Comparison of ENCODE assay signal across 8 mouse cellular contexts in the genomic region with DNA sequence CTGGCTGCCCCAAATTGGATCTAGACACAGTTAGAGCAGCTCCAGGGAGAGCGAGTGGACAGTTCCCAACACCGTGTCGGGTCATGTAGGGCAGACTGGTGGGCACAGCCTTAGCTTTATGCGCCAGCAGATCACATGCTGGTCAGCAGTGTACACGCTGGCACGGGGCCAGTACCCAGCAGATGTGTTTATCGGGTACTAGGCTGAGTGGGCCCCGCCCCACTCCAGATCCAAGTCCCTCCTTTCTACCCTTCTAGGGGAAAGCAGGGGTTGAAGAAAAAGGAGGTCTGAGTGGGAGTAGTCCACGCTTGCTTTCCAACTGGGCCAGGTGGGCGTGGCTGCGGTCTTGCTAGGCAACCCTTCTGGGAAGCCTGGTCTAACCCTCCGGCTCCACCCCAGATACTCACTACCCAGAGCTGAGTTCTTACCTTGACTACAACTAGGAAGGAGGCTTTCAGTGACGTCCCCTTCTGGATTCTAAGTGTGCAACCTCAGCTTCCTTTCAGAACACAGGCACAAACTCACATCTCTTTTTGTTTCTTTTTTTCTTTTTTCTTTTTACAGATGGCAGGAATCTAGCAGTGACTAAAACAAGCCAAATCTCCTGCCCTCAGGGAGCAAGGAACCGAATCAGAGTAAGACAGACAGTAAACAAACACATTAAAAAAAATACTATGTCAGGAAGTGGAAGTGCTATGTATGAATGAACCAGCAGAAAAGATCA. TPM values are rescaled to one million over a fixed set of nuclear protein-coding genes. Genes with fewer than 3 reads are reported as not detected.
DNase-seq lines count a peak whose midpoint lies in the region; ATAC-seq and TF ChIP-seq lines count a peak whose summit lies in the region.

No protein-coding gene starts in this region.

- peaks cover 8% of the 10 kb centered on the region; the same call in 1 of the 2 replicates for H3K27me3 ChIP-seq in G1E (ENCODE audit: insufficient read depth, low read length)
- H3K27me3 ChIP-seq in forebrain, embryonic 16.5 days (replicated peaks; ENCODE audit: control insufficient read depth, insufficient read depth, low read length), result no peaks in the 10 kb centered on the region

- peak overlapping the region; percentile 30; the same call in 1 of the 2 replicates for H3K9ac ChIP-seq in forebrain, embryonic 16.5 days (replicated peaks; ENCODE audit: low read depth, low read length)

- ATAC-seq in G1E (ENCODE audit: extremely low read depth, insufficient number of reproducible peaks, low FRiP score, poor library complexity, severe bottlenecking), result peak; percentile 75
- 0 out of 2 replicates have a peak, but pooled peaks have one; percentile 27 for ATAC-seq in cerebellum, adult (ENCODE audit: insufficient number of reproducible peaks, low FRiP score, low TSS enrichment)
- ATAC-seq in forebrain, embryonic 16.5 days, result peak; percentile 19

- H3K36me3 ChIP-seq in G1E (replicated peaks), result no peaks in the 10 kb centered on the region
- no peaks in the 10 kb centered on the region for H3K36me3 ChIP-seq in forebrain, embryonic 16.5 days (ENCODE audit: control insufficient read depth, insufficient read depth)

- TF ChIP-seq CTCF in G1E (IDR thresholded peaks at IDR 0.05; ENCODE audit: low read depth, low read length), result no peak

- H3K4me2 ChIP-seq in forebrain, embryonic 16.5 days (ENCODE audit: low read length), result peak overlapping the region; percentile 49

- H3K4me1 ChIP-seq in G1E (ENCODE audit: insufficient read depth, low read depth, low read length), result peaks cover 36% of the 10 kb centered on the region
- H3K4me1 ChIP-seq in forebrain, embryonic 16.5 days (replicated peaks; ENCODE audit: control insufficient read depth, insufficient read depth, low read length), result peaks cover 53% of the 10 kb centered on the region

- H3K9me3 ChIP-seq in G1E (replicated peaks), result peaks cover 11% of the 10 kb centered on the region
- no peaks in the 10 kb centered on the region for H3K9me3 ChIP-seq in forebrain, embryonic 16.5 days (ENCODE audit: control insufficient read depth, low read length)

- H3K27ac ChIP-seq in forebrain, embryonic 16.5 days (ENCODE audit: low read length), result peak overlapping the region; percentile 99

- WGBS in forebrain, embryonic 16.5 days, result 1% methylated on average over 14 of the region's 14 CpGs

- peak overlapping the region; percentile 33; the same call in 1 of the 2 replicates for H3K4me3 ChIP-seq in G1E (ENCODE audit: low read depth, low read length)
- no peak overlapping the region for H3K4me3 ChIP-seq in forebrain, embryonic 16.5 days (replicated peaks; ENCODE audit: low read length)

- DNase-seq in G1E (ENCODE audit: low spot score), result peak; percentile 73
- peak; percentile 94 for DNase-seq in heart, postnatal 4 days
- DNase-seq in layer of hippocampus, adult 8-10 months (ENCODE audit: low spot score in 2 of 2), result peak; percentile 71 to 76
- DNase-seq in lung, postnatal 14 days, result peak; percentile 91
- peak; percentile 79 for DNase-seq in ovary, postnatal 14 days (ENCODE audit: low spot score)
- DNase-seq in thymus, postnatal 25 days, result peak; percentile 63

RNA-seq across cellular contexts. Expression of a gene that starts 59.6 kb away (rescaled TPM):
- total RNA-seq in G1E (2014; fragmentation: Nextera tagmentation), result 8.4 and 10.0 TPM in 2 replicates
- 8.5 and 11.0 TPM in 2 replicates for total RNA-seq in G1E (2017)
- 18.8 and 23.1 TPM in 2 replicates for polyA plus RNA-seq in G1E (2012)
- polyA plus RNA-seq in forebrain, embryonic 16.5 days (2015; fragmentation: Nextera tagmentation; extraction: Ambion mirVana), result 67.0 and 74.0 TPM in 2 replicates
- total RNA-seq in heart, postnatal 4 days (2021), result 10 to 100 TPM; 85.8 to 86.2 TPM
- 10 to 100 TPM; 61.7 to 72.0 (median 66.8) TPM for total RNA-seq in layer of hippocampus, adult 8-10 months (2022)

Comparison
In these comparisons a context has a peak if more than half of its experiments do, and no peak if none do; other contexts are left out.
1. ATAC-seq: peak in every context shown above with its lines; median percentile 75 in G1E; 27 in cerebellum, adult; 19 in forebrain, embryonic 16.5 days.
2. RNA of a gene that starts 59.6 kb away (total RNA-seq): 85.8 to 86.2 TPM in heart, postnatal 4 days and 61.7 to 72.0 TPM in layer of hippocampus, adult 8-10 months; 8.4 to 11.0 TPM in G1E; every median in the first group is over 4 times any median in the second.
3. Peak in every context shown above with its lines, with median percentiles within 50 percentile points of each other: DNase-seq.